ENCODE assay signal across 8 mouse cellular contexts in the genomic region with DNA sequence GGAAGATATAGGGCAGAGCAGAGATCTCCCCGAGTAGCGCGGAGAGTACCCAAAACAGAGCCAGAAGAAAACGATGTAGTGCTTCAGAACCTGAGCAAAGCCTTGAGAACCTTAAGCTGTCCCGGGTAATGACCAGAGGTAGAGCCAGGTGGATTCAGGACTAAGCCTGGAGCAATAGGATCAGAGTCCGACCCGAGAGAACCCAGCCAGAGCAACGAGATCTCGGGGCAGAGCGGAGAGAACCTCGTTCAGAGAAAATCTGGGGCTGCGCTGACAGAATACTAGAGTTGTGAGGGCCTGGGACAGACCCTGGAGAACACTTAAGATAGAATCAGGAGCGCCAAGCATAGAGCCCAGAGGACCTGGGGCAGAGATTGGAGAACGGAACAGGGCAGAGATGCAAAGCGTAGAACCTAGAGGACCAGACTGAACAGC. TPM values are rescaled to one million over a fixed set of nuclear protein-coding genes. Genes with fewer than 3 reads are reported as not detected.
A peak's percentile ranks its signal among the peaks of the same experiment; 100 is the strongest.
DNase-seq lines count a peak whose midpoint lies in the region; ATAC-seq and TF ChIP-seq lines count a peak whose summit lies in the region.

No protein-coding gene starts in this region.

- H3K27me3 ChIP-seq in kidney, embryonic 15.5 days: peaks cover 61% of the 10 kb centered on the region
- H3K27me3 ChIP-seq in embryonic facial prominence, embryonic 11.5 days (ENCODE audit: control insufficient read depth, insufficient read depth, low read length): peaks cover 12% of the 10 kb centered on the region
- peaks cover 18% of the 10 kb centered on the region for H3K27me3 ChIP-seq in heart, embryonic 15.5 days
- H3K27me3 ChIP-seq in limb, embryonic 14.5 days (ENCODE audit: control insufficient read depth, insufficient read depth, low read length): peaks cover 24% of the 10 kb centered on the region

- DNase-seq in kidney, postnatal 36 days: no peak
- DNase-seq in embryonic facial prominence, embryonic 11.5 days (ENCODE audit: low spot score): no peak
- DNase-seq in limb, embryonic 14.5 days (ENCODE audit: low spot score): no peak
- no peak for DNase-seq in thymus, postnatal 10 days (ENCODE audit: low spot score in 2 of 2)

- H3K9ac ChIP-seq in kidney, embryonic 15.5 days: peak overlapping the region; percentile 53
- H3K9ac ChIP-seq in embryonic facial prominence, embryonic 11.5 days (replicated peaks; ENCODE audit: low read length): peak overlapping the region; percentile 72
- peak overlapping the region; percentile 77 for H3K9ac ChIP-seq in heart, embryonic 15.5 days
- H3K9ac ChIP-seq in limb, embryonic 14.5 days (ENCODE audit: low read depth, low read length, severe bottlenecking): peak overlapping the region; percentile 67

- no peak overlapping the region for H3K27ac ChIP-seq in kidney, embryonic 15.5 days
- no peak overlapping the region for H3K27ac ChIP-seq in embryonic facial prominence, embryonic 11.5 days (replicated peaks; ENCODE audit: low read depth, low read length)
- no peak overlapping the region for H3K27ac ChIP-seq in heart, embryonic 15.5 days
- H3K27ac ChIP-seq in limb, embryonic 14.5 days (replicated peaks; ENCODE audit: low read depth, low read length): no peak overlapping the region
- peak overlapping the region; percentile 42 for H3K27ac ChIP-seq in olfactory bulb, adult 2 months (ENCODE audit: insufficient read depth, low read depth, low read length)

- H3K4me1 ChIP-seq in kidney, embryonic 15.5 days: peaks cover 31% of the 10 kb centered on the region
- H3K4me1 ChIP-seq in embryonic facial prominence, embryonic 11.5 days (ENCODE audit: control insufficient read depth, insufficient read depth, low read length): no peaks in the 10 kb centered on the region; the same call in 1 of the 2 replicates
- peaks cover 35% of the 10 kb centered on the region for H3K4me1 ChIP-seq in heart, embryonic 15.5 days (replicated peaks)
- peaks cover 20% of the 10 kb centered on the region for H3K4me1 ChIP-seq in limb, embryonic 14.5 days (ENCODE audit: control insufficient read depth, insufficient read depth, low read length)
- H3K4me1 ChIP-seq in olfactory bulb, adult 2 months (ENCODE audit: control insufficient read depth, insufficient read depth, low read length): peaks cover 9% of the 10 kb centered on the region

- 2% methylated on average over 15 of the region's 15 CpGs for WGBS in kidney, embryonic 15.5 days
- WGBS in embryonic facial prominence, embryonic 11.5 days: 3% methylated on average over 15 of the region's 15 CpGs
- 3% methylated on average over 15 of the region's 15 CpGs for WGBS in heart, embryonic 15.5 days
- 3% methylated on average over 15 of the region's 15 CpGs for WGBS in limb, embryonic 14.5 days
- 2% methylated on average over 15 of the region's 15 CpGs for WGBS in olfactory bulb, adult 2 months

- H3K36me3 ChIP-seq in kidney, embryonic 15.5 days: no peaks in the 10 kb centered on the region
- no peaks in the 10 kb centered on the region for H3K36me3 ChIP-seq in embryonic facial prominence, embryonic 11.5 days (replicated peaks; ENCODE audit: control insufficient read depth, insufficient read depth, low read depth, low read length)
- H3K36me3 ChIP-seq in heart, embryonic 15.5 days: no peaks in the 10 kb centered on the region
- H3K36me3 ChIP-seq in limb, embryonic 14.5 days (ENCODE audit: control insufficient read depth, insufficient read depth, low read length): no peaks in the 10 kb centered on the region

- H3K4me3 ChIP-seq in kidney, embryonic 15.5 days (replicated peaks): peak overlapping the region; percentile 73
- H3K4me3 ChIP-seq in embryonic facial prominence, embryonic 11.5 days (ENCODE audit: low read depth, low read length): peak overlapping the region; percentile 76
- peak overlapping the region; percentile 86 for H3K4me3 ChIP-seq in heart, embryonic 15.5 days
- peak overlapping the region; percentile 67 for H3K4me3 ChIP-seq in limb, embryonic 14.5 days (replicated peaks; ENCODE audit: low read length)
- peak overlapping the region; percentile 85 for H3K4me3 ChIP-seq in olfactory bulb, adult 2 months (ENCODE audit: insufficient read depth, low read depth, low read length)

- no peak for ATAC-seq in kidney, embryonic 15.5 days (replicated peaks; ENCODE audit: low FRiP score)
- no peak; the same call in 1 of the 2 replicates for ATAC-seq in embryonic facial prominence, embryonic 11.5 days (replicated peaks; ENCODE audit: insufficient number of reproducible peaks, low FRiP score, low TSS enrichment, low read depth)
- no peak for ATAC-seq in heart, embryonic 15.5 days (replicated peaks; ENCODE audit: insufficient number of reproducible peaks, insufficient read depth, low FRiP score, low read depth)
- no peak for ATAC-seq in limb, embryonic 14.5 days (ENCODE audit: low FRiP score, low read depth)
- no peak for ATAC-seq in CD4-positive, CD25-positive, alpha-beta regulatory T cell, adult 4 months

- peak overlapping the region; percentile 97 for H3K4me2 ChIP-seq in kidney, embryonic 15.5 days
- peak overlapping the region; percentile 76 for H3K4me2 ChIP-seq in embryonic facial prominence, embryonic 11.5 days (ENCODE audit: low read depth, low read length)
- H3K4me2 ChIP-seq in heart, embryonic 15.5 days: peak overlapping the region; percentile 98
- H3K4me2 ChIP-seq in limb, embryonic 14.5 days (replicated peaks; ENCODE audit: low read depth, low read length, severe bottlenecking): peak overlapping the region; percentile 82

- no peak for TF ChIP-seq POLR2A in limb, embryonic 14.5 days (IDR thresholded peaks at IDR 0.05; ENCODE audit: borderline replicate concordance, extremely low read depth, insufficient read depth, insufficient read length)
- no peak for TF ChIP-seq POLR2A in olfactory bulb, adult 2 months (IDR thresholded peaks at IDR 0.05; ENCODE audit: insufficient read depth, low read depth, low read length)

- TF ChIP-seq CTCF in olfactory bulb, adult 2 months (IDR thresholded peaks at IDR 0.05; ENCODE audit: insufficient read depth, low read depth, low read length): no peak

- no peaks in the 10 kb centered on the region for H3K9me3 ChIP-seq in kidney, embryonic 15.5 days (replicated peaks)
- H3K9me3 ChIP-seq in embryonic facial prominence, embryonic 11.5 days (replicated peaks; ENCODE audit: control insufficient read depth, low read length): no peaks in the 10 kb centered on the region
- no peaks in the 10 kb centered on the region for H3K9me3 ChIP-seq in heart, embryonic 15.5 days (replicated peaks)
- no peaks in the 10 kb centered on the region for H3K9me3 ChIP-seq in limb, embryonic 14.5 days (ENCODE audit: control insufficient read depth, low read length)

RNA-seq across cellular contexts. Expression of gene Tmtc1, which starts 0.9 kb away (rescaled TPM):
- polyA plus RNA-seq in kidney, embryonic 15.5 days (2015; fragmentation: Nextera tagmentation; extraction: Ambion mirVana): 1.6 and 2.0 TPM in 2 replicates
- 0.81 and 1.3 TPM in 2 replicates for polyA plus RNA-seq in embryonic facial prominence, embryonic 11.5 days (2014; fragmentation: Nextera tagmentation; extraction: Ambion mirVana)
- 2.2 and 3.1 TPM in 2 replicates for polyA plus RNA-seq in heart, embryonic 15.5 days (2015; fragmentation: Nextera tagmentation; extraction: Ambion mirVana)
- 3.0 and 4.5 TPM in 2 replicates for polyA plus RNA-seq in limb, embryonic 14.5 days (2012; rRNA removed)
- 1.8 and 2.0 TPM in 2 replicates for polyA plus RNA-seq in limb, embryonic 14.5 days (2014; fragmentation: Nextera tagmentation; extraction: Ambion mirVana)
- 92.0 TPM in 1 of 2 replicates, not detected in the other for polyA plus RNA-seq in olfactory bulb, adult 2 months (2012; ENCODE audit: insufficient read depth, insufficient read length, low replicate concordance, missing spikeins)
- not detected for polyA plus RNA-seq in CD4-positive, CD25-positive, alpha-beta regulatory T cell, adult 4 months (2017; shearing (Covaris generic))
